Mouse (Mus musculus) heart, embryonic 10.5 days (tissue): Measurements from ENCODE around the gene Ptpn18. TPM values are rescaled to one million over a fixed set of nuclear protein-coding genes. Genes with fewer than 3 reads are reported as not detected.
A peak's percentile ranks its signal among the peaks of the same experiment; 100 is the strongest.

Experiments used
- microRNA-seq: library from miRNA; unstranded; fragments of <30 nt; microRNA quantifications from one replicate; pipeline ENCODE4, GENCODE M21; 2017
- polyA plus RNA-seq: library from polyadenylated mRNA; unstranded; fragments of >200 nt; fragmentation: Nextera tagmentation; extraction: Ambion mirVana; gene quantifications from 2 replicates; pipeline ENCODE4 v1.2.1, GENCODE M21; 2016

Ptpn18 gene
- polyA plus RNA-seq, 1 experiment from 2014 or later = 8.1 TPM

Small RNA genes within 50 kb of the gene (microRNA-seq; reads per million reads assigned to microRNA genes)
- 3.8 reads per million, percentile 10 among the genes with 10 or more reads in this experiment for gene Mir5103

Other genes with a start within 250 kb of the Ptpn18 start
- 52.5 and 60.2 TPM in 2 replicates for gene Ccdc115, start 20.1 kb upstream of the Ptpn18 start, polyA plus RNA-seq
- gene Imp4, start 19.9 kb upstream of the Ptpn18 start, polyA plus RNA-seq = 97.6 and 113 TPM in 2 replicates
- not detected in 2 replicates for gene Prss39, start 38.6 kb downstream of the Ptpn18 start, polyA plus RNA-seq
- gene Cfc1, start 75.9 kb downstream of the Ptpn18 start, polyA plus RNA-seq = 1.5 and 2.0 TPM in 2 replicates
- 0.13 TPM in 1 of 2 replicates, not detected in the other for gene Prss40, start 101.2 kb downstream of the Ptpn18 start, polyA plus RNA-seq
- 0.10 TPM in 1 of 2 replicates, not detected in the other for gene Amer3, start 119.9 kb downstream of the Ptpn18 start, polyA plus RNA-seq